Mouse (Mus musculus) heart, embryonic 12.5 days (tissue): Measurements from ENCODE around the gene Hpn. TPM values are rescaled to one million over a fixed set of nuclear protein-coding genes. Genes with fewer than 3 reads are reported as not detected.

ENCODE experiments used
- ATAC-seq: fragments of 200-750 bp; cut with Nextera tagmentation; 2 replicates; pipeline ENCODE4 v1.8.0; 2017; ENCODE audit warnings: moderate TSS enrichment, moderate library complexity; ENCODE audit not compliant: insufficient number of reproducible peaks, low FRiP score
- H3K27ac ChIP-seq: fragments of 300-500 bp; sonication (generic); 2 replicates; pipeline ENCODE4 v1.5.1; 2016; ENCODE audit warnings: mild to moderate bottlenecking, moderate library complexity; ENCODE audit not compliant: poor library complexity, severe bottlenecking
- H3K27me3 ChIP-seq: fragments of 300-500 bp; sonication (generic); replicated peaks from 2 replicates; pipeline ENCODE4 v1.6.1; 2016; ENCODE audit warnings: mild to moderate bottlenecking, moderate library complexity
- H3K36me3 ChIP-seq: fragments of 300-500 bp; sonication (generic); 2 replicates; pipeline ENCODE4 v1.6.1; 2016; ENCODE audit warnings: mild to moderate bottlenecking, moderate library complexity
- H3K4me1 ChIP-seq: fragments of 300-500 bp; sonication (generic); replicated peaks from 2 replicates; pipeline ENCODE4 v1.6.1; 2016; ENCODE audit warnings: mild to moderate bottlenecking
- H3K4me2 ChIP-seq: fragments of 300-500 bp; sonication (generic); 2 replicates; pipeline ENCODE4 v1.6.1; 2016; ENCODE audit warnings: mild to moderate bottlenecking, moderate library complexity
- H3K4me3 ChIP-seq: fragments of 300-500 bp; sonication (generic); 2 replicates; pipeline ENCODE4 v1.5.1; 2016; ENCODE audit warnings: mild to moderate bottlenecking
- H3K9ac ChIP-seq: fragments of 300-500 bp; sonication (generic); 2 replicates; pipeline ENCODE4 v1.6.1; 2016; ENCODE audit warnings: mild to moderate bottlenecking, moderate library complexity
- H3K9me3 ChIP-seq: fragments of 300-500 bp; sonication (generic); replicated peaks from 2 replicates; pipeline ENCODE4 v1.6.1; 2016; ENCODE audit warnings: mild to moderate bottlenecking, moderate library complexity
- WGBS: fragments of 180-500 bp; shearing (Covaris S2); methylation state at CpG from one replicate; pipeline ENCODE4 v1.1.7; 2016; 5-methylcytosine and 5-hydroxymethylcytosine counted together
- polyA plus RNA-seq: library from polyadenylated mRNA; unstranded; fragments of >200 nt; fragmentation: Nextera tagmentation; extraction: Ambion mirVana; gene quantifications from 2 replicates; pipeline ENCODE4 v1.2.1, GENCODE M21; 2016

Gene Hpn
- polyA plus RNA-seq, 1 experiment from 2014 or later = 2.0 TPM

DNA sequence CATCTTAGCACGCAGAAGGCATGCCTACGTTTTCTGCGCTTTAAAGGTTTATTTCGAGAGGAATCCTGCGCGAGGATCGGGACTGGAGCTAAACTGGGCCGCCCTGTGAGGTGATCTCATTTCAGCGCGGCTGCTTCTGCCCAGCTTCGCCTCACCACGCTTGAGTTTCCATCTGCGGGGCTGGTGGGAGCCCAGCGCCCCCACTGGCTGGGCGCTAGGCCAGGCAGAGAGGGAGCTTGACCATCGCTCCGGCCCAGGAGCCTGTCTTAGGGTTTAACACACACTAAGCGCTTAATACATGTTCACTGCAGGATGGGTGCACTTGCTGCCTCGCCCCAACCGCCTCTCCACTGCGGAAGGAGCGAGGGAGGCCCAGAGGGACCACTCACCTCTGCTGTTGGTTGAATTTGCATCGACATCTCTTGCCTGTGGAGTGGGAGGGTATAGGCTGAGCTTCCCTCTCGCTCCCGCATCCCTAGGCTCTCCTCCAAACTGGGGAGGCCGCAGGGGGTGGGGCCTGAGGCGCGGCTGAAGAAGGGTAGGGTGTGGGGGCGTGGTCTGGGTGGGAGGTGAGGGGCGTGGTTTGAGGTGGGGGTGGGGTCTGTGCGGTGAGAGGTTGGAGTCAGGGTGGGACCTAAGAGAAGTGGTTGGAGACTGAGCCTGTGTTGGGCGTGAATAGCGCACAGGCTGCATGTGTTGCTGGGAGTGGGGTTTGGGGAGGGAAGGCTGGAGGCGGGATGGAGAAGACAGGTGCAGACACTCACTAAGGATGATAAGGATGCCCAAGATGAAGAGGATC, 62.3 kb downstream of the Hpn start:
- Histone ChIP-seq H3K9me3 (no peaks in the 10 kb centered on the region), H3K4me3 (peak overlapping the region; percentile 42), H3K9ac (peak overlapping the region; percentile 71), H3K36me3 (no peaks in the 10 kb centered on the region), H3K27me3 (peaks cover 43% of the 10 kb centered on the region), H3K4me1 (peaks cover 68% of the 10 kb centered on the region), H3K27ac (0 out of 2 replicates have a peak overlapping the region, but pooled peaks have one; percentile 96), H3K4me2 (peak overlapping the region; percentile 75)
- ATAC-seq = peak; percentile 33
- WGBS = 2% methylated on average over 34 of the region's 34 CpGs

- H3K27ac ChIP-seq = no peak overlapping the region
- H3K9ac ChIP-seq = peak overlapping the region; percentile 58
- H3K9me3 ChIP-seq = no peaks in the 10 kb centered on the region
- peaks cover 68% of the 10 kb centered on the region for H3K4me1 ChIP-seq
- peaks cover 48% of the 10 kb centered on the region for H3K27me3 ChIP-seq
- no peaks in the 10 kb centered on the region for H3K36me3 ChIP-seq
- no peak for ATAC-seq
- WGBS = 7% methylated on average over 22 of the region's 22 CpGs
- H3K4me3 ChIP-seq = peak overlapping the region; percentile 42
- H3K4me2 ChIP-seq = peak overlapping the region; percentile 75
Observed at GRCm38 (mm10) chr7:31052251-31052635, 62.8 kb downstream of the Hpn start.

DNA sequence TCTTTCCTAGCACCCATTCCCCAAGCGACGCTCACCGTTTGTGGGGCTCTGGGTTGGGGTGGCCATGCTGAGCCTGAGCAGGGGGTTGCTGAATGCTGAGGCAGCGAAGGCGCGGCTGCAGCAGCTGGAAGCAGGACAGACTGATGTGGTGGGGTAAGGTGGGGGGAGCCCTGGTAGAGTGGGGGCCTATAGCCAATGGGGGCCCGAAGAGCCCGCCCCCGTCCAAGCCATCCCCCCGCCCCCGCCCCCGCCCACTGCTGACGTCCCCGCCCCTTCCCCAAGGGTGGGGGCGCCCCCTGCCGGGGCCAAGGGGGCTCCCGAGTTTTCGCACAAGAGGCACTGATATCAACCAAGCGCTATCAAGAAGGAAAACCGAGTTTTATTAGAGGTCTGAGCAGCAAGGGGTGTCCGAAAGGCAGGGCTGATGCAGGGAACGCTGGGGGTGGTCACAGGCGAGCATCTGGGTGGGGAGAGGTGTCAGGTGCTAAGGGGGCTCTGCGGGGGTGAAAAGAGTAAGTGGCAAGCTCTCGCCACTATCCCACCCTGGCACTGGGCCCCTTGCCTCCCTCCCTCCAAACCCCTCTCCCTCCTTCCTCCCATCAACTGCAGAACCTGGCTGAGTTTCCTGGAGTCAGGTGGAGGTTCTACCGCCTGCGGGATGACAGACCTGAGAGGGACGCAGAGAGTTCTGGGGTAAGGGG, 63.6 kb downstream of the Hpn start, which contains the start of gene Fxyd7:
TSS of gene Fxyd7 (minus strand) at position 147 of the 701 bp plus-strand sequence.
- H3K27ac ChIP-seq = no peak within 1 kb of the TSS
- H3K4me2 ChIP-seq = peak within 1 kb of the TSS; percentile 75
- no peak for ATAC-seq
- WGBS = 3% methylated on average over 27 of the region's 28 CpGs
- peak within 1 kb of the TSS; percentile 58 for H3K9ac ChIP-seq
- no peaks in the 10 kb centered on the region for H3K36me3 ChIP-seq
- peaks cover 68% of the 10 kb centered on the region for H3K4me1 ChIP-seq
- no peaks in the 10 kb centered on the region for H3K9me3 ChIP-seq
- H3K4me3 ChIP-seq = peak within 1 kb of the TSS; percentile 42
- peaks cover 53% of the 10 kb centered on the region for H3K27me3 ChIP-seq

DNA sequence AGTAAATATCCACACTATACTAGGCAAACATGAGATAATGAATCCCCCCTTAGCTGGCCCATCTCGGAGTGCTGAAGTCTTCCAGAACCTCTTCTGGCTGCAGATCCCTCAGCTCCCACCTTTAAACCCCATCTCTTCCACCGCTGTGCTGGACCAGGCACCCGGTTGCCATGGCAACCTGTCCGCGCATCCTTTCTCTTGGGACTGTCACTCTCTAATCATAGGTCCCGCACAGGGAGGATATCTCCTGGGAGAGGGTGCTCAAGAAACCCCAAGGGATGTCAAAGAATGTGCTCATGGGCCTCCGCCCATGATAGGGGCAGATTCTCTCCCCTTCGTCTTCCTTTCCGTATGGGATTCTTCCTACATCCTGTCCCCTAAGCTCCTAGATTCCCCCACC, 64.2 kb downstream of the Hpn start:
- Histone ChIP-seq H3K9ac (0 out of 2 replicates have a peak overlapping the region, but pooled peaks have one; percentile 58), H3K27ac (no peak overlapping the region), H3K9me3 (no peaks in the 10 kb centered on the region), H3K4me1 (peaks cover 65% of the 10 kb centered on the region), H3K4me3 (peak overlapping the region; percentile 42), H3K4me2 (peak overlapping the region; percentile 75), H3K36me3 (no peaks in the 10 kb centered on the region), H3K27me3 (peaks cover 53% of the 10 kb centered on the region)
- ATAC-seq = no peak
- WGBS = 6% methylated on average over 9 of the region's 9 CpGs

- H3K9ac ChIP-seq = no peak overlapping the region
- peaks cover 55% of the 10 kb centered on the region for H3K27me3 ChIP-seq
- ATAC-seq = no peak
- peaks cover 62% of the 10 kb centered on the region for H3K4me1 ChIP-seq
- H3K27ac ChIP-seq = no peak overlapping the region
- H3K4me2 ChIP-seq = peak overlapping the region; percentile 53; the same call in 1 of the 2 replicates
- no peaks in the 10 kb centered on the region for H3K36me3 ChIP-seq
- WGBS = 10% methylated on average over 6 of the region's 6 CpGs
- H3K9me3 ChIP-seq = no peaks in the 10 kb centered on the region
- no peak overlapping the region for H3K4me3 ChIP-seq
Observed at GRCm38 (mm10) chr7:31050487-31050886, 64.6 kb downstream of the Hpn start.

DNA sequence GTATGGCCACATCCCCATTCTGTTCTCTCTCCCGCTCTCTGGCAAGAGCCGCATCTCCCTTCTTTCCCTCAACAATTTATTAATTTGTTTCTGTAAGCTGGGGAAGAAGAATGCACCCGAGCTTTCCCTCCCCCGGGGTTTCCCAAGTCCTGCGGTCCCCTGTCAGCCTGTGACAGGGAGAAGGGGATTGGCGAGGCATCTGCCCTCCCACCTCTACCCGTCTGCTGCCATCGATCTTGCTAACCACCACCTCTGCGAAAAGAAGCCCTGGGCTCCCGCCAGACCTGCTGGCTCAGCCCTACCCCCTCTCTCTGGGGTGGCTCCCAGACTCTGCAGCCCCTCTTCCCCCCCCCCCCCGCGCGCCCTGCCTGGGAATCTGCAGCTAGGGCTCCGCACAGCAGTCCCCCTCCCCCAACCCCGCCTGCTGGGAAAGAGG, 65.2 kb downstream of the Hpn start:
- Histone ChIP-seq H3K4me3 (peak overlapping the region; percentile 20; the same call in 1 of the 2 replicates), H3K9ac (no peak overlapping the region), H3K4me1 (peaks cover 56% of the 10 kb centered on the region), H3K4me2 (peak overlapping the region; percentile 53), H3K27ac (no peak overlapping the region), H3K36me3 (no peaks in the 10 kb centered on the region), H3K27me3 (peaks cover 61% of the 10 kb centered on the region), H3K9me3 (no peaks in the 10 kb centered on the region)
- peak; percentile 9; the same call in 1 of the 2 replicates for ATAC-seq
- 5% methylated on average over 11 of the region's 15 CpGs for WGBS

DNA sequence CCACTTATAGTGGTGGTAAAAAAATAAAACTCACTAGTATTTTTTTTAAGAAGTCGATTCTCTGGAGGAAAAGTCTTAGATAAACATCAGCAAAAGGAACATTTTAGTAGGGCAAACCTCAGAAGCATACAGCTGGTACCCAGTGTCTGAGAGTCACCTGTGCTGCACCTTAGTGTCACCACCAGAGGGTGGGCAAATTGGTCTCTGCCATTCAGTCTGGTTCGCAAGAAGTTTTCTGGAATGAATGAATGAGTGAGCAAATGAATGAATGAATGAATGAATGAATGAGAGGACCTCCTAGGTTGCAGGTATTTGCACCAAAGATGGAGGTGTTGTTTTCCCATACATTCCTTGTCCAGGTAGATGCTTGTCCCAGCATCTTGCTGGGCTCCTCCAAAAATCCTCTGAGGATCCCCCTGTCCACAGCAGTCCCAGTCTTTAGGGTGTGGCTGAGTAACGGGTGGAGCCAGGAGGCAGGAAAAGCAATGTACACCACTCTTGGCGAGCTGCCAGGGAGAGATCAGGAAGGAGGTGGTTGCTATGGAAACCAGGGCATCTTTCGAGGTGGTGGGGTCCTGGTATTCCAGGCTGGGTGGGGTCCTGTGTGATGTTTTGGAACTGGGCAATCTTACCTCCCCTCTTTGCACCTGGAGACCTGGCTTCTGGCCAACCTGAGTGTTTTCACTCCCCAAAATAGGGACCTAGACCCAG, 65.8 kb downstream of the Hpn start:
- H3K27me3 ChIP-seq = peaks cover 67% of the 10 kb centered on the region
- no peak overlapping the region for H3K27ac ChIP-seq
- H3K9me3 ChIP-seq = no peaks in the 10 kb centered on the region
- H3K4me2 ChIP-seq = no peak overlapping the region
- peaks cover 50% of the 10 kb centered on the region for H3K4me1 ChIP-seq
- 29% methylated on average over 5 of the region's 5 CpGs for WGBS
- H3K36me3 ChIP-seq = no peaks in the 10 kb centered on the region
- no peak for ATAC-seq
- no peak overlapping the region for H3K9ac ChIP-seq
- no peak overlapping the region for H3K4me3 ChIP-seq

Other genes with a start within 250 kb of the Hpn start
- gene Cd22, start 234.9 kb downstream of the Hpn start, polyA plus RNA-seq = not detected in 2 replicates
- gene Mag, start 200.4 kb downstream of the Hpn start, polyA plus RNA-seq = 0.18 TPM in 1 of 2 replicates, not detected in the other
- not detected in 2 replicates for gene Hamp2, start 190.6 kb downstream of the Hpn start, polyA plus RNA-seq
- not detected in 2 replicates for gene Hamp, start 171.3 kb downstream of the Hpn start, polyA plus RNA-seq
- gene Usf2, start 158.5 kb downstream of the Hpn start, polyA plus RNA-seq = 18.4 and 22.5 TPM in 2 replicates
- gene Lsr, start 141.8 kb downstream of the Hpn start, polyA plus RNA-seq = 13.1 and 13.8 TPM in 2 replicates
- gene Fam187b, start 141.5 kb downstream of the Hpn start, polyA plus RNA-seq = 0.53 and 0.60 TPM in 2 replicates
- 34.8 and 37.3 TPM in 2 replicates for gene Fxyd5, start 72.8 kb downstream of the Hpn start, polyA plus RNA-seq
- 1.4 and 1.7 TPM in 2 replicates for gene Fxyd7, start 63.8 kb downstream of the Hpn start, polyA plus RNA-seq
- gene Fxyd1, start 58.1 kb downstream of the Hpn start, polyA plus RNA-seq = 927 and 934 TPM in 2 replicates
- gene Lgi4, start 55.9 kb downstream of the Hpn start, polyA plus RNA-seq = 0.14 TPM in 1 of 2 replicates, not detected in the other
- 0.15 and 0.23 TPM in 2 replicates for gene Fxyd3, start 38.6 kb downstream of the Hpn start, polyA plus RNA-seq
- 5.3 and 5.7 TPM in 2 replicates for gene Scn1b, start 11.7 kb upstream of the Hpn start, polyA plus RNA-seq
- gene Gramd1a, start 40.6 kb upstream of the Hpn start, polyA plus RNA-seq = 63.4 and 64.6 TPM in 2 replicates
- not detected in 2 replicates for gene Scgb2b2, start 175.2 kb upstream of the Hpn start, polyA plus RNA-seq
- not detected in 2 replicates for gene Scgb1b2, start 176.5 kb upstream of the Hpn start, polyA plus RNA-seq
- gene Scgb2b3, start 246.8 kb upstream of the Hpn start, polyA plus RNA-seq = not detected in 2 replicates